Mouse (Mus musculus) adrenal gland, adult 8-10 months (tissue): Measurements from ENCODE around the gene Stard9. TPM values are rescaled to one million over a fixed set of nuclear protein-coding genes. Genes with fewer than 3 reads are reported as not detected.
A peak's percentile ranks its signal among the peaks of the same experiment; 100 is the strongest.
"Not testable (repeated sequence)": the region's sequence is repeated elsewhere in the genome, so short reads cannot be mapped to it uniquely, and the experiment has no call there.

Source experiments
- DNase-seq: peaks from one replicate; pipeline ENCODE4 v3.0.0; 2022
- total RNA-seq, 4 experiments: library from RNA; stranded (reverse); gene quantifications; 2 replicates each; pipeline ENCODE4 v1.2.4; 2022

Stard9 gene
- total RNA-seq, 4 experiments from 2014 or later: 15.8 to 28.3 (median 19.3) TPM

GRCm38 (mm10) chr2:120654693-120655092 is 25.8 kb downstream of the Stard9 start:
- no peak for DNase-seq

- DNase-seq: no peak
Observed at GRCm38 (mm10) chr2:120655905-120656304, 27.0 kb downstream of the Stard9 start.

- no peak for DNase-seq
Observed at GRCm38 (mm10) chr2:120656711-120657110, 27.8 kb downstream of the Stard9 start.

GRCm38 (mm10) chr2:120658486-120658885 is 29.6 kb downstream of the Stard9 start:
- DNase-seq: no peak

DNA sequence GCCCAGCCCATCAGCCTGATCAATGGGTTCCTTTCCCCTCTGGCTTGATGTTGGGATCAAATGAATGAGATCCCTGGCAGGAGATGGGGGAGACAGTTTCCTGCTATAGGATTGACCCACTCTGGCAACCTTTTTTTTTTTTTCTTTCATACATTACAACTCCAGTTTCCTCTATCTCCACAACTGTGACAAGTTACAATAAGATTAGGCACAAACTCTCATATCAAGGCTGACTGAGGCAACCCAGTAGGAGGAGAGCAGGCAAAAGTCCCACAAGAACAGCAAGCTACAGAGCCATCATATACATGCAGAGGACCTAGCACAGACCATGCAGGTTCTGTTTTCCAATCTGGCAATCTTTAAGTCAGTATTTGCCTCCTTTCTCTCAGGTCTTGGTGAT is 30.4 kb downstream of the Stard9 start:
- DNase-seq: no peak

GRCm38 (mm10) chr2:120660486-120661078 is 31.7 kb downstream of the Stard9 start:
- no peak for DNase-seq

DNA sequence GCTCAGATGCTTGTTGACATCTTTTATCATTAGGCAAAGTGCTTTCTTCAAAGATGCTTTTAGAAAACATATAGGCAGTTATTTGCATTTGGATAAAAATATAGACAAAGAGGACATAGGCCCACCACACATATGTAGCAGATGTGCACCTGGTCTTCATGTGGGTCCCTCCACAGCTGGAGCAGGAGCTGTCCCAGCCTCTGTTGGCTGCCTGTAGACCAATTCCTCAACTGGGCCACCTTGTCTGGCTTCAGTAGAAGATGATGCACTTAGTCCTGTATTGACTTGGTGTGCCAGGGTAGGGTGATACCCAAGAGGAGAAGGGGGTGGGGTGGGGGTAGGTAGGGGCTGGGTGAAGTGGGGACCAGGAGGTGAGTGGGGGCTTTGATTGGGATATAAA is 33.8 kb downstream of the Stard9 start:
- no peak for DNase-seq

DNA sequence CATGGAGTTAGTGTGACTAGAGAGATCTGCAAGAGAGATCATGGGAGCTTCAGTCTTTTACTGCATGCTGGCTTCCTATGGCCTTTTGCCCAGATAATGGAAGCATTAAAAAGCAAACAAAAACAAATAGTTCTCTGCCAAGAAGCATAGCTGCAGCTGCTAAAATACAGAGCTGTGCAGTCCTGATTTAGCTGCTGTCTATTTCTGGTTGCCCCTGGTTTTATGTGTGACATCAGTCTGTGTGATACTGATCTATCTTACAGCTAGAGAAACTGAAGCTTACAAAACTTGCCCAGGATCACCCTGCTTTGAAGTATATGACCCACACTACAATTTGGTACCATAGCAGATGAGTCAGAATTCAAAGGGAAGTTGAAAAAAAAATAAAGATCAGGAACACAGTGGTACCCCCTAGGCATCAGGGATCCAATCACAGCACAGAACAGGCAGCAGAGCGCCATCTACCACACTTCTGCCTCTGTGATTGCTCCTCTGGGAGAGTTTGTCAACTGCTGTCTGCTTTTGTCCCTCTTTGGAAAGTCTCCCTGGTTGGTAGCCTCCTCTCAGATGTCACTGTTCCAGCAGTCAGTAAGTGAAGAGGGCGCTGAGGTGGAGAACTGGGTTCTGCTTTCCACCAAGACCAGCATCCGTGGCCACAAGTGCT is 34.7 kb downstream of the Stard9 start:
- no peak for DNase-seq

DNA sequence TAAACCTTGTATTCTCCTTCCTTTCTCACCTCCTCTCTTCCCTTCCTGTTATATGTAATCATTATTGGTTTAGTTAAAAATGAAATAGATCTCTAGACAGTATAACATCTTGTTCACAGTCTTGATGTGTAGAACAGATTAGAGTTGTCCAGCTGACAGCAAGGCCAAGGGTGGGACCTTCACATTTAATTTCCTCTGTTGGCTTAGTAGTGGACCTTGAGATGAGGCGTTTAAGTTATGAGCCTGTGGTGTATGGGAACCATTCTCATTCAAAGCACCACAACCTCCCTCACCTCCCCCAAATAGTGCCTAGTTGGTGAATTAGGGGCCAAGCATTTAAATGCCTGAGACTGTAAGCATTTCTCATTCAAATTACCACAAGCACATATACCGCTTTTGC is 38.5 kb downstream of the Stard9 start:
- DNase-seq: peak; percentile 52

GRCm38 (mm10) chr2:120670253-120670652 is 41.3 kb downstream of the Stard9 start:
- no peak for DNase-seq

DNA sequence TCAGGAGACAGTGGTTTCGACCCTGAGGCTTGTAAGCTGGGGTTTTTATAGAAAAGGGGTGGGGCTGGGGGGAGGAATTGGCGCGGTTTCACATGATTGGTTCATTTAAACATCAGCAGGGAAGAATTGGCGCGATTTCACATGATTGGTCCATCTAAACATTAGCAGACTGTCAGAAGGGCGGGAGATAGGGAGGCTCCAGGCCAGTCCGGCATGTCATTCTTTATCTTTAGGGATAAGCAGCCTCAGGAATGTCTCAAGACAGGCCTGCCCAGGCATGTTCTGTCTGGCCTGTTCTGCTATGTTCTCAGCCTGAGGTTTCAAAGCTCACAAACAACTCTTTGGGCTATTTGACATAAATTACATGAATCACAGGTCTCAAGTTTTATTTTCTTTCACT is 52.2 kb downstream of the Stard9 start:
- not testable (repeated sequence) for DNase-seq

GRCm38 (mm10) chr2:120697767-120698166 is 68.8 kb downstream of the Stard9 start:
- DNase-seq: no peak

- DNase-seq: no peak
Observed at GRCm38 (mm10) chr2:120700379-120700885, 71.5 kb downstream of the Stard9 start.

- DNase-seq: no peak
Observed at GRCm38 (mm10) chr2:120702675-120703074, 73.8 kb downstream of the Stard9 start.

DNA sequence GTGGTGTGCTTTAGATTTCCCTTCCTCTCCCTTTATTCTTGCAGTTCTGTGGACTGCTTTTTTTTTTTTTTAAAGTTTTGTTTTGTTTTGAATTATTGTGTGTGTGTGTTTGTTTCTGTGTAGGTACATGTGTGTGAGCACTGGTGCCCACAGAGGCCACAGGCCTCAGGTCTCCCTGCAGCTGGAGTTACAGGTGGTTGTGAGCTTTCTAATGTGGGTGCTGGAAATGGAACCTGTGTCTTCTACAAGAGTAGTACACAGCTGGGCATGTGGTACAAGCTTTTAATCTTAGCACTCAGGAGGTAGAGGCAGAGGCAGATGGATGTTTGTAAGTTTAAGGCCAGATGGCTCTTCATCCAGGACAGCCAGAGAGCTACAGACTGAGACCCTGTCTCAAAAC is 78.1 kb downstream of the Stard9 start:
- no peak for DNase-seq

DNA sequence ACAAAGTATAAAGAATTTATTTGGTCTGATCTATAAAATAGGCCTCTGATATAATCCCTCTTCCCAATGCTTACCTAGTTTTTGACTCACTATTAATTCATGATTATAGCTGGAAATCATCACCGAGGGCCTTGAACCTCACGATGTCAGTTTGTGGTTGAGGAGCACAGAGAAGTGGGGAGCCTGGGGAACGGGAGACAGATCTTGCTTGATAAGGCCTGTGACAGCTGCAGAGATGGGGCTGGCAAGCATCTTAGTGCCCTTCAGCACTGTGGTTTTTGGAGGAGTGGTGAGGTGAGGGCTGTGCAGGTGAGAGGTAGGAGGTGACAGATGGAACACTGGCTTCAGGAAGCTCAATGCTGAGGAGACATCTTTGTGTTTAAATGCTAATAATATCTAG is 81.2 kb downstream of the Stard9 start:
- no peak for DNase-seq

DNA sequence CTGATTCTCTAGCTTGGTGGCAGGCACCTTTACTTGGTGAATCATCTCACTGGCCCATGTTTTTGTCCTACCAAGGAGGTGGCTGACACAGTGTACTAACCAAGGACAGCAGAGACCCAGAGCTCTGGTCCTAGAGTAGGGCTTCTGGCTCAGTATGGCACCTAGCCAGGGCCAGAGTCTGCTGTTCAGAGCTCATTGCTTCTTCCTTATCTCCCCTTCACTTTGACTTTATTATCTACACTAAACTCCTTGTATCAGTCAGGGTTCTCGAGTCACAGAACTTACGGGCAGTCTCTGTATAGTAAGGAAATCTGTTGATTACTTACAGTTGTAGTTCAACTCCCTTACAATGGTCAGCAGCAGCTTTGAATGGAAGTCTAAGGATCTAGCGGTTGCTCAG is 82.0 kb downstream of the Stard9 start:
- DNase-seq: no peak

DNA sequence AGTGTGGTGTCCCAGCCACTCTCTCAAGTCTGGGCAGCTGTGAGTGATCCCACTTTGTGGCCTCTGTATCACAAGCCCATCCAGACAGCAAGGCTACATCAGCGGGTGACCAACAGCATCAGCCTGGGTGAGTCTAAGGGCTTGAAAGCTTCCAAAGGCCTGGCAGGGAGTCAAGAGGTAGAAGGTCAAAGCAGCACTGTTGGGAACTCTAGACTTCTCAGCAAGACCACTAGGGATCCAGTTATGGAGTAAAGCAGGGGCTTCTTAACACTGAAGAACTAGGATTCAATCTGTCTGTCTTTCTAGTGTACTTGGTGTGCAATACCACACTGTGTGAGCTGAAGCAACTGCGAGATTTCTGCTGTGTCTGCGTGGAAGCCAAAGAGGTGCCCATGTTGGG is 84.5 kb downstream of the Stard9 start:
- no peak for DNase-seq

- DNase-seq: no peak
Observed at GRCm38 (mm10) chr2:120718496-120718895, 89.6 kb downstream of the Stard9 start.

DNA sequence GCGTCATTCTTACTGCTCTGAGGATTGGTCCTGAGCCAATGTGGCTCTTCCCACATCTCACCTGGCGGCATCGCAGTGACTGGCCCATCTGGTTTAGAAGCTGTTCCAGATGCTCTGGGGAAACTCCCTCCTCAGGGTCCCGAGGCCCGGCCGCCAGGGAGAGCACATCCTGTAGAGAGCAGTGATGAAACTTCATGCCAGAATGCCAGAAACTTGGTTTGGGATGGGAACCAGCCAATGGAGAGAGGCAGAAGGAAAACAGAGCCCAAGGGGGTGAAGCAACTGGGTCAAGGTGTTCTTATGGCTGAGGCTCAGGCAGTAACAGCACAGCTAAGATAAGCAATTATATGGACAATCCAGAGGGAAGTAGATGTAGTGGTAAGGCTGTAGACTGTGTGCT is 91.9 kb downstream of the Stard9 start:
- DNase-seq: no peak

GRCm38 (mm10) chr2:120721911-120722310 is 93.0 kb downstream of the Stard9 start:
- no peak for DNase-seq

GRCm38 (mm10) chr2:120722491-120722890 is 93.6 kb downstream of the Stard9 start:
- no peak for DNase-seq

DNA sequence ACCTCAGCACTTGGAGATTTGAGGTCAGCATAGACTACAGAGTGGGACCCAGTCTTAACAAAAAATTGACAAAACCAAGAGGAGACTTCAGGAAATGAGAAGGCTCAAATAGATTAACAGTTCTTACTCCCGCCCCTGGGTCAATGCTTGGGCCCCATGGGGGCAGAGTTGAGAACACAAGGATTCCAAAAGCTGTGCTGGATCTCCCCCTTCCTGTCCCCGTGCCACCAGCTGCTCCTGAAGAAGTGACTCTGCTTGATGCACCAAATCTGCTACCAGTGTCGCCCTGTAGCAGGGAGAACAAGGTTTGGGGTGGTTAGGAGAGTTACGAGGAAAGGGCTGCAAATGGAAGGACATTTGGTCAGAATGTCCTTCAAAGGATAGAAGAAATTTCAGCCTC is 94.7 kb downstream of the Stard9 start:
- no peak for DNase-seq

- DNase-seq: no peak
Observed at GRCm38 (mm10) chr2:120724176-120724575, 95.3 kb downstream of the Stard9 start.
